Mouse (Mus musculus): ENCODE results near the gene Gnpnat1. TPM values are rescaled to one million over a fixed set of nuclear protein-coding genes. Genes with fewer than 3 reads are reported as not detected.

Gnpnat1 gene
- total RNA-seq, 1 experiment from 2014 or later = 18.3 TPM

DNA sequence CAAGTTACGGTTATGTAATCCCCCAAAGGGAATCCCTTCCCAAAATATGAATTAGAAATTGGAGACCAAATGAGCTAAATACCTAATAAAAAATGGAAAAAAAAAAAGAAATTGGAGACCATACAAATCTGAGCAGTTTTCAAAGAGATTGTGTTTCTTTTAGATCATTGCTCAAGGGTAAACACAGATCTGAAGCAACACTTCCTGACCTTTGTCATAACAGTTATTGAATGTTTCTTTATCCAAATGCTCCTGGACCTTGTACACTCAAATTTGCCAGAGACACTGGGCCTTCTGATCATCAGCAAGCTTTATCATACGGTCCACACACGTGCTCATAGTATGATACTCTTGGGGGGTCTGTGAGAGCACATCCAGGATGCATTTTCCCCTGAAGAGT lies 13.8 kb upstream of the Gnpnat1 start:
- ATAC-seq (ENCODE audit: extremely low read depth, insufficient number of reproducible peaks, low FRiP score, poor library complexity, severe bottlenecking) = no peak

DNA sequence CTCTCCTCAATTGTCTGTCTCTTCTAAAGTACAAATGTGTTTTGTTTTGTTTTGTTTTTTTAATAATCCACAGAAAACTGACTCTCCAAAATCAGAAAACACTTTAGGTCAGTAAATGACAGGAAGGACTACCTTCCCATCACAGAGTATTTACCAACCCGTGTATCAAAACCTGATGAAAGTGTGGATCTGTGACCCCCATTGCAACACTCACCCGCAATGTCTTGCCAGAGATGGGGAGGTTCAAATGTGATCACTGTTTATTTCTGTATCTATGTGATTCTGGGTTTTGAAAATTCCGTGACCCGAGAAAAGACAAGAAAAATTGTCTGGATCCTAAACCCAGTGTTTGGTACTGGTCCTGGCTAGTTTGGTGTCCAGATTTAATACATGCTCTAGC lies 11.6 kb upstream of the Gnpnat1 start:
- ATAC-seq (ENCODE audit: extremely low read depth, insufficient number of reproducible peaks, low FRiP score, poor library complexity, severe bottlenecking) = no peak

DNA sequence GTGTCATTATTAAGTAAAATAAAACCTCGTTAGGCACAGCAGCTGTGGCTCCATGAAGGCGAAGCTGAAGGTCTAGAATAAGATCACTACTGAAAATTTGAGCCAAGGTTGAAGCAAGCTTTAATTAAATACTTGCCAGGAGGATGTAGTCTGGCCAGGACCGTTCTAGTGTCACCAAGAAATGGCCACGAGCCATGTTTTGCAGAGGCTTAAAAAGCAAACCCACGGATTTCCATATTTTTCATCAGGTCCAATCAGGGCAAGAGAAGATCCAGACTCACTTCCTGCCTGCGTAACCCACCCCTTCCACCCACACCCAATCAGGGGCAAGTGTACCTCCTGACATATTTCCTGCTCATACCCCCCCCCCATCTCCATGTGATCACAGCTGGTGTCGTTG lies 1.1 kb downstream of the Gnpnat1 start:
- no peak for ATAC-seq (ENCODE audit: extremely low read depth, insufficient number of reproducible peaks, low FRiP score, poor library complexity, severe bottlenecking)

DNA sequence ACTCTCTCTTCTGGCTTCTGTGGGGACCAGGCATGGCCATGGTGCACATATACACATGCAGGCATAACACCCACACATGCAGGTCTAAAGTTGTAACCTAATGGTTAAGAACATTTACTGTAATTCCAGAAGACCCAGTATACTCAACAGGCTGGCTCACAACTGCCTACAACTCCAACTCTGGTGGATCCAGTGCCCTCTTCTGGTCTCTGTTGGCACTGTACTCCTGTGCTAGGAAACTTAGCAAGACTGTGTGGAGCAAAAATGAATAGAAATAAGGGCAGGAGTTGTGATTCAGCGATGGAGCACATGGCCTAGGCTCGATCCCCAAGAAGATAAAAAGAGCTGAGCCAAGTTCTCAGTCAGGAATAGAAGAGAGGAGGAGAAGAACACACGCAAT lies 4.9 kb downstream of the Gnpnat1 start:
- no peak for ATAC-seq (ENCODE audit: extremely low read depth, insufficient number of reproducible peaks, low FRiP score, poor library complexity, severe bottlenecking)

DNA sequence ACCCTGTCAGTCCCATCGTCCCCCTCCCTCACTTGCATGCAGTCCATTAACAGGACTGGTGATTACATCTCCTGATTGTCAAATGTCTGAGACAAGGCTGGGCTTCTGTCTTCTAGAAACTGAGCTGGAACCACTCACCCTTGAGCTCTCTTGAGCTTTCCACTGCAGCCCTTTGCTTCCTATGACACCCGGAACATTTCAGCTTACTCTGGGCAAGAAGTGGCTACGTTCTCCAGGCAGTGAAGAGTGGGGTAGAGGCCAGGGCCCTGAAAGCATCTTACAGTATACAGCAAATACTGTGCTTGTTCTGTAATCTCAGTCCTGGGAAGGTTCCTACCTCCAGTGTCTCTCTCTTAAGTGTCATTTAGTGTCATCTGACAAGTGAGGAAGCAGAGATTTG lies 15.5 kb downstream of the Gnpnat1 start:
- ATAC-seq (ENCODE audit: extremely low read depth, insufficient number of reproducible peaks, low FRiP score, poor library complexity, severe bottlenecking) = no peak

DNA sequence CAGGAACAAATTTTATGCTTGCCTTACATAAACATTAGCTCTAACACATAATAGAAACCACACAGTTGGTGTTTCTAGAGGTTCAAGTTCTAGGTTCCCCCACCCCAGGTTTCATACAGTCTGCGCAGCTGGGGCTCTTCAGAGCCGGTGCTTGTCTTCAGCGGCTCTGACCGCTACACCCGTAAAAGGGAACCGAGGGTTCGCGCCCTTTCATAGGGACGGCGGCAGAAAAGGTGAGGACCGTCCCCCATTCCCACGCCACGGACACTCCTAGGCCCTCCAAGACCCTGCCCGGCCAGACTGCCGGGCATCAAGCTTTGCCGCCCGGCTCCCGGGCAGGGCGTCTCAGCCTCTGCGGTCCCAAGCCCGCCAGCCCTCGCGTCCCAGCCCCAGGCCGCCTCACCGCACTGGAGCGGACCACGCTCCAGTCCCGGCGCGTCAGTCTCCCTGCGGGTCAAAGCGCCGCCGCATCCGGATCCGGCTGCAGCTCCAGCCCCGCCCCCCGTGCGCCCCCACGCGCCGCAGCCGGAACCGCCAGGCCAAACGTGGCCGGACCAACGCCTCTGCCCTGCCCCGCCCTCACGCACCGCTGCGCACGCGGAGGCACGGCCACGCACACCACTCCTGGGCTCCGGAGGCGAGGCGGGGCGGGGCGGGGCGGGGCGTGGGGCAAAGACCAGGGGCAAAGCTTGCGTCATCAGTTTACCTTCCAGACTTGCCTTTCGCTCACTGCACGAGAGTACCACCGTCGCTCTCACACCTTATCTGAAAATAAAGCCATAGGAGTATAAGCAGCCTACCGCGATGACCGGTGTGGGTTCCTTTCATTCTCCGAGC lies 16.1 kb downstream of the Gnpnat1 start:
- ATAC-seq (ENCODE audit: extremely low read depth, insufficient number of reproducible peaks, low FRiP score, poor library complexity, severe bottlenecking) = peak; percentile 53

DNA sequence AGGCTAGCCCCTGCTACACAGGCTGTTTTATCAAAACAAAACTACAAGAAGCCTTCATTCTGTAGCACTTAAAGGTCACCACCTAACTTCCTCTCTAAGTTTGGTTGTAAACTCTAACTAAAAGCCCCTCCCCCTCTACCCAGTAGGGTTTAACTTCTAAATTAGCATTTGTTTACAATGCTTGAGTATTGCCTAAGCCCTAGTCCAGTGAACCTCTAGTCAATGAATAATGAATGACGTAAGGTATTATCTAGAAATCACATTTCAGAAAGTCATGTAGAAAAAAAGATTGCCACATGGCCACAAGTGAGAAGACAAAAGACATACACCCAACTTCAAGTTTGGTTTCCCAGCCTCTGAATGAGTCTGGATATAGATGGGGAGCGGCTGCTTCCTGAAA lies 17.2 kb downstream of the Gnpnat1 start:
- ATAC-seq (ENCODE audit: extremely low read depth, insufficient number of reproducible peaks, low FRiP score, poor library complexity, severe bottlenecking) = no peak

DNA sequence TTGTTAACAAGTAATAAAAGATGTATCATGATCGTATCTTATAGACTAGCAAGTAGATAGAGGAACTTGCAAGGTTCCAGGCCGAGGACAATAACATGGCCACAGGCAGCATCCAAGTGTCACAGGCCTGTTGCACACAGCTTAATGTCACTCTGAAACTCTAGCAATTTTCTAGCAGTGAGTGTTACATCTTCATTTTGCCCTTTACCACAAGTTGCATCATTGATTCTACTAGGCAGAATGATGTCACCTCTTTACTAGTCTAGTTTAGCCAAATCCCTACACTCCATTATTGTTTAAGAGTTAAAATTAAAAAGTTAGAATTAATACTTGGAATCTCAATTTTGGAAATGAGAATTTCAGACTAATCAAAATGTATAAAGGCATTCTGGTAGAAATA lies 19.1 kb downstream of the Gnpnat1 start:
- ATAC-seq (ENCODE audit: extremely low read depth, insufficient number of reproducible peaks, low FRiP score, poor library complexity, severe bottlenecking) = no peak

DNA sequence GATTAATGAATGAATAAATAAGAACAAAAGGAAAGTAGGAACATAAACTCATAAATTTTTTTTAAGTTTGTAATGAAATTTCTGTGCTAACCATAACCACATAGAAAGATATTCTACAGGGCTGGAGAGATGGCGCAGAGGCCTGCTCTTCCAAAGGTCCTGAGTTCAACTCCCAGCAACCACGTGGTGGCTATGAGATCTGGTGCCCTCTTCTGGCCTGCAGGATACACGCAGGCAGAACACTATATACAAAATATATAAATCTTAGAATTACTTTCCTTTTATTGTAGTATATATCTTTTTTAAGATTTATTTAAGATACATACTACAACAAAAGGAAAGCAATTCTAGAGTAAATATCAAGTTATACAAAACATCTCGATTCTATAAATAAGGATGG lies 21.8 kb downstream of the Gnpnat1 start:
- ATAC-seq (ENCODE audit: extremely low read depth, insufficient number of reproducible peaks, low FRiP score, poor library complexity, severe bottlenecking) = no peak

DNA sequence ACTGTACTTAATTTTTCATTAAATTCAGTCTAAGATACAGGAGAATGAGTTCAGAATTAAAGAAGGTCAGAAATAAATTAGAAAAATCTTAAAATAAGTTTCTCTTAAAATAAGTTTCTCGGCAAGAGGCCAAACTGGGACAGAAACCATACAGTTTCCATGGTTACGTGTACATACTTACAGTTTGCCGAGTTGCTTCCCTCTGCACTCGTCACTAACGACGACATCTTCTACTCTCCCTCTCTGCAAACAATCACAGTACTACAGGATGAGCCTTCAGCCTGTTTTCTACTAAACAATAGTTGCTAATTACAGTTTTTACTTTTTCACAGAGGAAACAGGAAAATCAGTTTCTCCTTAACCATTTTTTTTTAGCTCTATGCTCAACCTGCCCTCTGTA lies 24.0 kb downstream of the Gnpnat1 start:
- ATAC-seq (ENCODE audit: extremely low read depth, insufficient number of reproducible peaks, low FRiP score, poor library complexity, severe bottlenecking) = no peak

DNA sequence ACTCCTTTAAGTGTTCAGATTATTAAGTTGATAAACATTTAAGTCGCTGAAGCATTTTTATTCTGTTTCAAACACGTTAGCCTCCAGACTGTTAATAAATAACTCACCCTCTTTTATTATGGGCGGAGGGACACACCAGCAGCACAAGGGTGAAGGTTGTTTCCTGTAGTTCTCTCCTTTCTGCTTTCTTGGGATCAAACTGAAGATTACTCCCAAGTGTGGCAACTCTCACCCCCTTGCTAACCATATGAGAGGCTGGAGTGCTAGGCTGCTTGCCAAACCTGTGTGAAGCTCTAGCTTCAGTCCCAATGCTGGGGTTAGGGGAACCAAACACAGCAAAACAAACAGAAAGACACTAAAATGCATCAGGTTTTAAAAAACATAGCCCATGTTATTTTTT lies 25.9 kb downstream of the Gnpnat1 start:
- no peak for ATAC-seq (ENCODE audit: extremely low read depth, insufficient number of reproducible peaks, low FRiP score, poor library complexity, severe bottlenecking)

DNA sequence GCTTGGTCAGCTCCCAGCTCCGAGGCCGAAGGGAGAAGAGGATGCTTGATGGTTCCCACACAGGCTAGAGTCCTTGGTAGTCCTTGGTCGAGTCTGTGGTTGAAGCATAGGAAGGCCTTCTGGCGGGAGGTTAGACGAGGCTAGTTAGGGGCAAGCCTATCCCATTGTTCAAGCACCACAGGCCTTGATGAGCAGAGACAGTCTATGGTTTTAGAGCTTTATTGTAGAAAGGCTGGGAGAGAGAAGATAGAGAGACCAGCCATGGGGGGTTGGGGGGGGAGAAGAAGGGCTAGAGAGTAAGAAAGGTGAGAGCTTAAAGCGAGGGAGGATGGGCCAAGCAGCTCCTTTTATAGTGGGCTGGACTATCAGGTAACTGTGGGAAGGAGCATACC lies 39.5 kb downstream of the Gnpnat1 start:
- no peak for ATAC-seq (ENCODE audit: extremely low read depth, insufficient number of reproducible peaks, low FRiP score, poor library complexity, severe bottlenecking)

DNA sequence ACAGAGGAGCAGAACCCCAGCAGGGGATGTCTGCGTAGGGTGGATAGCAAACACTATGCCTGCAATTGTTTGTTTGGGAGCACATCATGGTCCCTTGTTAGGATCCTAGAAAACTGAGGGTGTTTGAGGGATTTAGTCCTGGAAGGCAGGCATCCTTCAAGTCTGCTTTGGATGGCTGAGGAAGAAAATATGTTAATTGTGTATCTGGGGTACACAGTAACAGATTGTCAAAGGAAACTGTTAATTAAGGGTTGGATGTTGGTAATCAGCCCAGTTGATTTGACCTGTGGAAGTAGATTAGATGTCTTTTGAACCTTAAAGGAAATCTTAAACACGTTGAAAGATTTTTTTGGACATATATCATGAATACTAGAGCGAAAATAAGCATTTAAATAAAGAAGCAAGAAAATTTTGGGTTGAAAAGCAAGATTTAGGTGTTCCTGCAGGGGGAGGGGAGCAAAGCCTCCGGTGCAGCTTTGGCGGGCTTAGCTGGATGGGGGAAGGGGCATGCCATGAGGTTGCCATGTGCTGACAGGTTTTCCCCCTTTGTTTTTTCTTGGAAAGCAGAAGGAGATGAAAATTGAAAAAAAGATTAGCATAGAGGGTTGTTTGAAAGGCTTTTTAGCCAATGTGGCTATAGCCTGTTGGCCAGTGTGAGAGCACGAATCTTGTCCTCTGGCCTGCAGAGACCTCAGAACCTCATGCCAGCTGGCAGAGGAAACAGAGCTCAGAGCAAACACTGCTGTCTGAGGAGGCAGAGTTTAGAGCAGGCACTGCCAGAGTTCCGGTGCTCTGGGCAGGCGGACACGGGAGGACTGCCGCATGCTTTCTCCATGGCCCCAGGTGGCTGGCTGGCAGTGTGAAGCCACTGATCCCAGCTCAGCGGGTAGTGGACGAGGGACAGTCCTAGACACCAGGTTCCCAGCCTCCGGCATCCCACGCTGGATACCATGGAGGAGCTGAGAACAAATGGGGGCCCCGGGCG lies 40.2 kb downstream of the Gnpnat1 start:
- ATAC-seq (ENCODE audit: extremely low read depth, insufficient number of reproducible peaks, low FRiP score, poor library complexity, severe bottlenecking) = no peak

DNA sequence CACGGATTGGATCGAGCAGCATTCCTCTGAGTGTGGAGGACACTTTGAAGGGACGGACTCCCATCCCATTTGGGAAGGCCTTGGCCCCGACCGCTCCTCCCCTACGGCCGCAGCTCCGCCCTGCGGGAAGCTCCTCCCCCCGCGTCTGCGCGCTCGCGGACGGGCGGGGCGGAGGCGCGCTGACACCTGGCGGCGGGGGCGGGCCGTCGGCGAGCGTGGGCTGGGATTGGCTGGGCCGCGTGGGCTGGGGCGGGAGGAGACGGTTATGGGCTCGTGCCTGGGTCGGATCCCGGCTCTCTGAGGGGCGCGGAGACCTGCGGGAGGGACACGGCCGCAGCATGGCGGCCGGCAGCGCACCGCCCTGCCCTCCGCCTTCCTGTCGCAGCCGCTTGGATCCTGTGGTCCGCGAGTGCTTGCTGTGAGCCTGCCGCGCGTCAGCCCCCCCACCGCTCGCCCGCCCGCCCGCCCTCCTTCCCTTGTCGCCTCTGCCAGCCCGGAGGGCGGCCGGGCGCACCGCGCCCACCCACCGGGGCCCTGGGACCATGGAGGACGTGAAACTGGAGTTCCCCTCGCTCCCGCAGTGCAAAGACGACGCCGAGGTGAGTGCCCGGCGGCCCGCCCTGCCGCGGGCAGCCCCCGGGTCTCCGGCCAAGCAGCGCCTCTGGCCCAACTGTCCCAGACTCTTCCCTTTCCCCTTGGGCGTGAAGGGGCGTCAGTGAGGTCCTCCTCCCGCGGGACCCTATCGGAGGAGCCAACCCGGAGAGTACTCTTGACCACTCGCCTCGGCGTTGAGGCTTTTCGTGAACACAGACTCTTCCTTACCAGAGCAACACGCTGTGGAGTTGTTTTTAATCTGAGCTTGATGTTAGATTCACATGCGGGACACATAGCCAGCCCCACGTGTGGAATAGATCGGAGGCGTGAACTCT lies 53.5 kb downstream of the Gnpnat1 start, which contains the start of gene Styx:
Gene Styx, plus strand, starts transcription at position 163 of the 929 bp plus-strand sequence.
- peak; percentile 94 for ATAC-seq (ENCODE audit: extremely low read depth, insufficient number of reproducible peaks, low FRiP score, poor library complexity, severe bottlenecking)

DNA sequence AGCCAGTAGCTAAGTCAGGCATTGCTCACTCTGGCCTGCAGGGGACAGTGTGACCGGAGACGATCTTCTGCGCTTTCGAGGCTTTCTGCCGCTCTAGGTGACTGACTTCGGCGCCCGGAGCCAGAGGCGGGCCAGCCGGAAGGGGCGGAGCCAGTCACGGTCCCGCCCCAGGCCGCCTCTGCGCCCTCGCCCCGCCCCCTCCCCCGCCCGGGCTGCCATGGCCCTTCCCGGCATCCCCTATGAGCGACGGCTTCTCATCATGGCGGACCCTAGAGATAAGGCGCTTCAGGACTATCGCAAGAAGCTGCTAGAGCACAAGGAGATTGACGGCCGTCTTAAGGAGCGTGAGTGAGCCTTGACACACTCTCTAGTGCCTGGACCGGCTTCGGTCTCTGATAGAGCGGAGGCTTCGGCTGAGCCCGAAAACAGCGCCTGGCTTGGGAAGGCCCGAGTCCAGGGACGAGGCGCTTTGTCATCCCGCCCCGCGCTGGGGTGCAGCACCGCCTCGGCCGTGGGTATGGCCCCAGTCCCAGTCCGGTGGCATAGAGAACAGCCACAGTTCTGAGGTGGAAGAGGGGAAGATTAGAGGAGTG lies 75.0 kb downstream of the Gnpnat1 start, which contains the start of gene Psmc6:
Gene Psmc6, plus strand, starts transcription at position 200 of the 593 bp plus-strand sequence.
- ATAC-seq (ENCODE audit: extremely low read depth, insufficient number of reproducible peaks, low FRiP score, poor library complexity, severe bottlenecking) = peak; percentile 97

DNA sequence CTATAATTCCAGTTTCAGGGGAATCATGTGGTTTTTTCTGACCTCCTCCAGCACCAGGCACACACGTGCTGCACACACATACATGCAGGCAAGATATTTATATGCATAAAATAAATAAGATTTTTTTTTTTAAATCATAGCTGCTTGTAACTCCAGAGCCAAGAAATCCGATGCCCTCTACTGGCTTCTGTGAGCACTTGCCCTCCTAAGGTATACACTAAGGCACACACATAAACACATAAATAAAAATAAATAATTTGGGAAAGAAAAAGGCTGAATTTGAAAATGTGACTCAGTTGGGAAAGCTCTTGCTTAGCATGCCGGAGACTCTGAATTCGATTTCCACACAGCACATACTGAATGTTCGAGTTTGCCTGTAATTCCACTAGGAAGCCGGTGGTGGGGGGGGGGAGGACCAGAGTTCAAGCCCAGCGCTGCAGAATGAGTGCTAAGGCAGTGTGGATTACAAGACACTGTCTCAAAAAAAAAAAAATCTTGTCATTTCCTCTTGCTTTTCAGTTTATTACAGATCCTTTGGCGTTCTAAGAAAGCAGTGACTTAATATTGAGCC lies 75.6 kb downstream of the Gnpnat1 start:
- ATAC-seq (ENCODE audit: extremely low read depth, insufficient number of reproducible peaks, low FRiP score, poor library complexity, severe bottlenecking) = no peak

DNA sequence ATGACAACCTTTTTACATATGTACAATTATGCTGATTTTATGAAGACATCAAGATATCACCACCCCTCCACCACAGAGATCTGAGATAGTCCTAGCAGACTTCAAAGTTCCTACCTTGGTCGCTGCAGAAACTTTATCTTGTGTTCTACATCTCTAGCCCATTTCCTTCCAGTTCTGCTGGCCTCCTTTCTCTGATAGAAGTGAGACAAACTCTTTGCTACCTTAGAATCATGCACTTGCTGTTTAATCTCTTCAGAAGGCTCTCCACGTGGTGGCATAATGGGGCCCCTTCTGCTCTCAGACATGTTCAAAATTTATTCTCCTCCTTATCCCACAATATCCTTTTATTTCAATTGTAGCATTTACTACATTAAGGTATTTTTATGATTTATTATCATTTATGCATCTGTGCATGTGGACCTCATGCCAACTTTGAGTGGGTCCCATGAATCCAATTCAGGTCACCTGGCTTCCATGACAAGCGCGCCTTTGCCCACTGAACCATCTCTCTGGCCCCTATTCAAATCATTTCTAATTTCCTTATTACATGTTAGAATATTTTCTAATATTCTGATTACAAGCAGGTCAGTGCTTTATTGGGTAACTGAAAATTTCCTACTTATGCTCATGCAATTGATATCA lies 76.5 kb downstream of the Gnpnat1 start:
- ATAC-seq (ENCODE audit: extremely low read depth, insufficient number of reproducible peaks, low FRiP score, poor library complexity, severe bottlenecking) = no peak
